Mouse (Mus musculus) liver, embryonic 14.5 days (tissue): ENCODE measurements at regions not wholly inside any gene's neighbourhood (a gene's known extent, or its start where the extent isn't known, plus 50 kb on each side); places are given as distances from the start of the nearest gene placed in this dataset.

Experiments
- ATAC-seq: fragments of 200-750 bp; cut with Nextera tagmentation; 2 replicates; pipeline ENCODE4 v1.8.0; 2017; ENCODE audit warnings: moderate number of reproducible peaks, mild to moderate bottlenecking, moderate library complexity; ENCODE audit not compliant: insufficient read depth
- DNase-seq, 3 experiments: peaks; one replicate each; pipeline ENCODE4 v3.0.0-alpha.2; 2012 to 2013; ENCODE audit warnings: low read depth in 3 of 3, low spot score in 3 of 3
- H3K27ac ChIP-seq: fragments of 300-500 bp; sonication (generic); 2 replicates; pipeline ENCODE4 v1.5.1; 2014; ENCODE audit warnings: moderate library complexity, mild to moderate bottlenecking, control low read depth, inconsistent platforms
- H3K27me3 ChIP-seq: fragments of 300-500 bp; sonication (generic); 2 replicates; pipeline ENCODE4 v1.6.1; 2014; ENCODE audit warnings: mild to moderate bottlenecking, low read length, moderate library complexity; ENCODE audit not compliant: control insufficient read depth, insufficient read depth
- H3K36me3 ChIP-seq: fragments of 300-500 bp; sonication (generic); replicated peaks from 2 replicates; pipeline ENCODE4 v1.6.1; 2014; ENCODE audit warnings: low read depth; ENCODE audit not compliant: control insufficient read depth, insufficient read depth
- H3K4me1 ChIP-seq, 2 experiments: fragments of 200-500 bp in 1 of 2; fragments of 300-500 bp in 1 of 2; sonication (generic) in 1 of 2; replicated peaks; 2 replicates each; pipeline ENCODE4 v1.6.1; 2012 to 2014; ENCODE audit warnings: antibody characterized with exemption in 1 of 2, inconsistent platforms in 1 of 2, low read length in 1 of 2; ENCODE audit not compliant: control insufficient read depth in 2 of 2, insufficient read depth in 2 of 2
- H3K4me2 ChIP-seq: fragments of 300-500 bp; sonication (generic); 2 replicates; pipeline ENCODE4 v1.6.1; 2014; ENCODE audit warnings: low read depth, mild to moderate bottlenecking, control low read depth, moderate library complexity
- H3K4me3 ChIP-seq, 2 experiments: fragments of 200-500 bp in 1 of 2; fragments of 300-500 bp in 1 of 2; sonication (generic) in 1 of 2; 2 replicates each; pipeline ENCODE4 v1.5.1; 2012 to 2014; ENCODE audit warnings: low read depth in 2 of 2, low read length in 2 of 2, mild to moderate bottlenecking in 2 of 2, control low read depth in 1 of 2, inconsistent platforms in 1 of 2, moderate library complexity in 1 of 2; ENCODE audit not compliant: insufficient read depth in 1 of 2
- H3K9ac ChIP-seq: fragments of 300-500 bp; sonication (generic); replicated peaks from 2 replicates; pipeline ENCODE4 v1.6.1; 2014; ENCODE audit warnings: mild to moderate bottlenecking, control low read depth, moderate library complexity
- H3K9me3 ChIP-seq: fragments of 300-500 bp; sonication (generic); 2 replicates; pipeline ENCODE4 v1.6.1; 2016; ENCODE audit warnings: low read length, mixed read lengths; ENCODE audit not compliant: control insufficient read depth
- CTCF ChIP-seq: IDR thresholded peaks from 2 replicates; pipeline ENCODE4 v1.5.1; 2016; ENCODE audit warnings: antibody characterized with exemption, low read depth, control low read depth
- EP300 ChIP-seq: IDR thresholded peaks from 2 replicates; pipeline ENCODE4 v1.6.1; 2016; ENCODE audit warnings: antibody characterized with exemption, low read depth
- WGBS: fragments of 180-500 bp; shearing (Covaris S2); extraction: QIAGEN DNeasy Blood & Tissue Kit; methylation state at CpG from one replicate; pipeline ENCODE4 v1.1.7; 2014; ENCODE audit not compliant: insufficient replicate concordance; 5-methylcytosine and 5-hydroxymethylcytosine counted together

- no peak for TF ChIP-seq EP300
- no peak for TF ChIP-seq CTCF
- H3K4me2 ChIP-seq = no peak overlapping the region
- no peak overlapping the region for H3K9ac ChIP-seq
- no peak for ATAC-seq
- H3K27ac ChIP-seq = no peak overlapping the region
- no peak for DNase-seq
- H3K4me3 ChIP-seq = no peak overlapping the region
- no peaks in the 10 kb centered on the region for H3K27me3 ChIP-seq
- no peaks in the 10 kb centered on the region for H3K36me3 ChIP-seq
- no peaks in the 10 kb centered on the region for H3K9me3 ChIP-seq
- WGBS = 45% methylated on average over 2 of the region's 2 CpGs
- no peaks in the 10 kb centered on the region for H3K4me1 ChIP-seq
Measured at GRCm38 (mm10) chr2:133669821-133670220, 117.9 kb downstream of the Bmp2 start.

- 44% methylated on average over 4 of the region's 4 CpGs for WGBS
- ATAC-seq (no peak), DNase-seq (no peak)
- no peak overlapping the region for H3K4me3 ChIP-seq
- H3K9ac ChIP-seq = no peak overlapping the region
- TF ChIP-seq CTCF (no peak), EP300 (no peak)
- no peaks in the 10 kb centered on the region for H3K9me3 ChIP-seq
- H3K36me3 ChIP-seq = no peaks in the 10 kb centered on the region
- H3K27ac ChIP-seq = no peak overlapping the region
- H3K27me3 ChIP-seq = no peaks in the 10 kb centered on the region
- no peak overlapping the region for H3K4me2 ChIP-seq
- H3K4me1 ChIP-seq = no peaks in the 10 kb centered on the region
Measured at GRCm38 (mm10) chr2:133671528-133671927, 119.6 kb downstream of the Bmp2 start.

- no peak overlapping the region for H3K4me3 ChIP-seq
- TF ChIP-seq EP300 (no peak), CTCF (no peak)
- ATAC-seq = no peak
- H3K4me2 ChIP-seq = no peak overlapping the region
- H3K27ac ChIP-seq = no peak overlapping the region
- peaks cover 11 to 12% of the 10 kb centered on the region in 2 experiments; a peak in 3 of 4 replicates for H3K4me1 ChIP-seq
- H3K36me3 ChIP-seq = no peaks in the 10 kb centered on the region
- DNase-seq = no peak
- no peaks in the 10 kb centered on the region for H3K9me3 ChIP-seq
- no peaks in the 10 kb centered on the region for H3K27me3 ChIP-seq
- H3K9ac ChIP-seq = no peak overlapping the region
Measured at GRCm38 (mm10) chr2:133684367-133684766, 132.4 kb downstream of the Bmp2 start.

- Histone ChIP-seq H3K27me3 (no peaks in the 10 kb centered on the region), H3K9ac (no peak overlapping the region), H3K4me2 (peak overlapping the region; percentile 41), H3K36me3 (no peaks in the 10 kb centered on the region), H3K4me3 (no peak overlapping the region), H3K4me1 (peaks cover 11 to 12% of the 10 kb centered on the region in 2 experiments; a peak in 3 of 4 replicates), H3K9me3 (no peaks in the 10 kb centered on the region), H3K27ac (no peak overlapping the region; the same call in 1 of the 2 replicates)
- peak; percentile 70 for TF ChIP-seq EP300
- no peak for TF ChIP-seq CTCF
- DNase-seq (peak; percentile 44 to 59 (median 47)), ATAC-seq (peak; percentile 97)
- 27% methylated on average over 7 of the region's 7 CpGs for WGBS
Measured at GRCm38 (mm10) chr2:133688121-133688787, 136.3 kb downstream of the Bmp2 start.

- ATAC-seq (peak; percentile 74), DNase-seq (peak in 1 of 3 experiments; percentile 20)
- H3K36me3 ChIP-seq = no peaks in the 10 kb centered on the region
- no peak overlapping the region for H3K9ac ChIP-seq
- TF ChIP-seq EP300 (no peak), CTCF (no peak)
- H3K9me3 ChIP-seq = no peaks in the 10 kb centered on the region
- no peak overlapping the region for H3K4me3 ChIP-seq
- H3K4me1 ChIP-seq = peaks cover 11 to 12% of the 10 kb centered on the region in 2 experiments; a peak in 3 of 4 replicates
- no peaks in the 10 kb centered on the region for H3K27me3 ChIP-seq
- 31% methylated on average over 3 of the region's 3 CpGs for WGBS
- H3K27ac ChIP-seq = peak overlapping the region; percentile 56
- peak overlapping the region; percentile 41 for H3K4me2 ChIP-seq
Measured at GRCm38 (mm10) chr2:133688788-133689155, 136.8 kb downstream of the Bmp2 start.
